Mouse (Mus musculus): ENCODE measurements at regions not wholly inside any gene's neighbourhood (a gene's known extent, or its start where the extent isn't known, plus 50 kb on each side); places are given as distances from the start of the nearest gene placed in this dataset.

DNA sequence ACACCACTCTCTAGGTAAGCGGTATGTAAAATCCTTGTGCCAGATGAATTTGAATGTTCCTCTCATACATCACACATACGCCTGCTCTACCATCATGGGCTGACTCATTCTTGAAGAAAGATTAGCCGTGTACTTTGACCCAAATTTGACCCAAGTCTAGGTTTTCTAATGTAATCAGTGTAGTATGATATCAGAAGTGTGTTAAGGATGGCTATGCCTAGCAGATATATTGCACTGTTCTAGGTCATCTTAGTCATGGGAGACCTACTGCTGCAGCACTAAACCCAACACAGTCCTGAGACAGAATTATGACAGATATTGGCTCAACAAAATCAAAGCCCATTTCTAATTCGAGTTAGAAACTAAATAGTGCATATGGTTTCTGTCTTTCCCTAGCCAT is 255.1 kb downstream of the Fam49a start:
- no peak for TF ChIP-seq CTCF (IDR thresholded peaks at IDR 0.05; ENCODE audit: control insufficient read depth, insufficient read depth, insufficient replicate concordance, low read depth, low read length)
- no peak for TF ChIP-seq POLR2A (IDR thresholded peaks at IDR 0.05; ENCODE audit: control insufficient read depth, low read depth, low read length)
